Mouse (Mus musculus) thymus, postnatal 36 days (tissue): Measurements from ENCODE around the gene Slc9a9.

Source experiments
- DNase-seq, 2 experiments: peaks; one replicate each; pipeline ENCODE4 v3.0.0; 2022; ENCODE audit warnings: mixed read lengths in 2 of 2

The Slc9a9 gene

DNA sequence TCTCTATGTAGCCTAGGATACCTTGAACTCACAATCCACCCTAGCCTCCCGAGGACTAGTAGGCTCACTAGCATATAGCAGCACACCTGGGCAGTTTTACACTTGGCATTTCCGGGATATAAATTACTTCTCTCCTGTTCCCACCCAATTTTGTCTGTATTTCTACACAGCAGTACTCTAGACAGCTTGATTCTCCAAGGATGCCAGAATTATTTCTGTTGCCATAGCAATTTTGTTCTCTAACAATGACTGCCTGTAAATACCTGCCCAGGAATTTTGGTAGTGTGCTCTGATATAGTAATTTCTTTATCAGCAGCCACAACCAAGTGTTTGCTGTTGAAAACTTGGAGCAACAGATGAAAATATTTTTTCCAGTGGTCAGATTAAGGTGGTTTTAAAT is 16.7 kb downstream of the Slc9a9 start:
- no peak for DNase-seq

DNA sequence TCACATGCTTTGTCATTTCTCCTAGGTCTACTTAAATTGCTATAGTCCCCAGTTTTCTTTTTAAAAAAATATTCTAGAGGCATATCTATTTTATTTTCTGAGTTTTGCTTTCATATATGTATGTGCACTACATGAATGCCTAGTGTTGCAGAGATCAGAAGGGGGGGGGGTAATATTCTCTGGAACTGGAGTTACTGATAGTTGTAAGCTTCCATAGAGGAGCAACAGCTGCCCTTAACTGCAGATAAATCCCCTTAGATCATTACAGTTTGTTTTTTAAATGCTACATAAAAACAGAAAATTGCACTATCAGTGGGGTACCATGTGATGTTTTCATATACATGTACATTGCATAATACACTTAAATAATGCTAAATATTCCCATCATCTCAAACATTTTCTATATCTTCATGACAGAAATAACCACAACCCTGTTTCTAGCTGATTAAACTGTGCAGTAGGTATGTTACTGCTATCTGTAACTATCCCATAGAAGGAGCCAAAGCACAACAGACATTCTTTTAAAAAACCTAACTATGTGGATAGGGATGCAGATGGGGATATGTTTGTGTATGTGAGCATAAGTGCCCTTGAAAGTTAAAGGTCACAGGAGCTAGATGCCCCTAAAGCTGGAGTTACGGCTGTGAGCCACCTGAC is 17.6 kb downstream of the Slc9a9 start:
- no peak for DNase-seq

DNA sequence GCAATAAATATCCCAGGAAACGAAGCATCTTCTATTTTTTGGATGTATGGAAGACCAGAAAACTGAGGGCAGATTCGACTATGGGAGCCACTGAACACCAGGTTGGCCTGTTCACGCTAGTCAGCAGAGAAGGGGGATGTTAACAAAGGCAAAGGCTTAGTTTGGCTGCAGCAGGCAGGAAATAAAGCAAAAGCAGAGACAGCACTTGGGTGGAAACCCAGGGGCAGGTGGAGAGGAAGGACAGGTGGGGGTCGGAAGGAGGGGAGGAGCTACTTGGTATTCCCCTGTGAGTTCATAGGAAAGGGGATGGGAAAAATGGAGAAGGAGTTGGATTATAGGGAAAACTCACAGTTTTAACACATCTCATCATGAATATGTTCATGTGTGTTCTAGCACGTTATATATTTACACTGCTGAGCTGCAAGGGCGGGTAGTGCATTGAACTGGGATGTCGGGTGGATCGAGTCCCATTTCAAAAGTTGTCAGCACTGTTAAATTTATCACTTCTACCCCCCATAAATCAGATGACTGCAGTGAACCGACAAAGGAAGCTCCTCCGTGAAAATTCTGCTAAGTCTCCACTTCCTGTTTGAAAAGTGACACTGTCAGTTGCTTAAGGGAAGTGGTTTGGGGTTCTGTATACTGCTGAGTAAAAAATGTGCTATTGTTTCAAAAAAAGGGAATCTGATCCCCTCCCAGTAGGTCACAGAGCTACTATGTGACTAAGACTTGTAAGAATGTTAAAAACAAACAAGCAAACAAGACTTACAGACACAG is 21.8 kb downstream of the Slc9a9 start:
- peak; percentile 56 to 69 for DNase-seq

DNA sequence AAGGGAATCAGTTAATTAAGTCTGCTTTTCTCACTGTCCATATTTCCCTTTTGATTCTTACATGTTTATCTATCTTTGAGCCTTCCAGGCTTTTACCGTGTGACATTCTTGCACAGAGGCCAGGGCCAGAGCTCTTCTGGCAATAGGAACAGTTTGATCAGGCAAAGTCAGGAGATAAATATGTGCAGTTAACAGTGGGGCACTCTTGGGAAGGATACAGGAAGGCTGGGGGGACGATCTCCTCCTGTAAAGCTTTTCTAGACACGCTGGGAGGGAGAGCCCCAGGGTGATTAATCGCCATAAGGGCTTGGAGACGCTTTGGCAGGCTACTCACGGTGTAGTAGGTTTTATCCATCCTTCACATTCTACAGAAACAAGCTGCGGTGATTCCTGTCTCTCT is 22.4 kb downstream of the Slc9a9 start:
- no peak for DNase-seq

DNA sequence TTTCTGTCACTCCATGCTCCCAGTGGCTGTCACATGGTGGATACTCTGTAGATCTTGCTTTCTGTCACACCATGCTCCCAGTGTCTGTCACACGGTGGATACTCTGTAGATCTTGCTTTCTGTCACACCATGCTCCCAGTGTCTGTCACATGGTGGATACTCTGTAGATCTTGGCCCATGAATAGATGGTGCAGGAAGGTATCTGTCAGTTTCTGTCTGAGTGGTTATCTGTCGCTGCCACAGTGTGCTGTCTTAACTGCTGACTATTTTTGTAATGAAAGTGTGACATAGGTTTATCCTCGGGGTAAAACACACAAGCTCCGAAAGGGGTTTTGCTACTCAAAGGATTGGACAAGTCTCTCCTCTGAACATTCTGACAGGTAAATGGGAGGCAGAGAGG is 24.5 kb downstream of the Slc9a9 start:
- DNase-seq = no peak

DNA sequence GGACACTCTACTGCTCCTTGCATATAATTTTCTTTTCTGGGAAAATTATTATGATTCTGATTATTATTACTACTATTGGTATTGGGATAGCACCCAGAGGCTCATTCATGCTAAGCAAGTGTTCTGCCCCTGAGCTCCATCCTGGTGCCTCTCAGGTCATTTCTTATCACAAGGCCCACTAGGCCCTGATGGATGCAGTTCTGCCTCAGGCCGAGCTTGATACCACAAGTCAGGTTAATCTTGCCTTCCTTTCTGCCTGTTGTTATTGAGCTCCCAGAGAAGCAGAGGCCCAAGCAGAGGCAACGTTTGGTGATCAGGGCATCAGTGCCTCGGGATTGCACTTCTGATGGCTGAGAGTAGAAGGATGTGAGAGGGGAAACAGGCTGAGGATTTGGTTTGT is 25.3 kb downstream of the Slc9a9 start:
- no peak for DNase-seq

DNA sequence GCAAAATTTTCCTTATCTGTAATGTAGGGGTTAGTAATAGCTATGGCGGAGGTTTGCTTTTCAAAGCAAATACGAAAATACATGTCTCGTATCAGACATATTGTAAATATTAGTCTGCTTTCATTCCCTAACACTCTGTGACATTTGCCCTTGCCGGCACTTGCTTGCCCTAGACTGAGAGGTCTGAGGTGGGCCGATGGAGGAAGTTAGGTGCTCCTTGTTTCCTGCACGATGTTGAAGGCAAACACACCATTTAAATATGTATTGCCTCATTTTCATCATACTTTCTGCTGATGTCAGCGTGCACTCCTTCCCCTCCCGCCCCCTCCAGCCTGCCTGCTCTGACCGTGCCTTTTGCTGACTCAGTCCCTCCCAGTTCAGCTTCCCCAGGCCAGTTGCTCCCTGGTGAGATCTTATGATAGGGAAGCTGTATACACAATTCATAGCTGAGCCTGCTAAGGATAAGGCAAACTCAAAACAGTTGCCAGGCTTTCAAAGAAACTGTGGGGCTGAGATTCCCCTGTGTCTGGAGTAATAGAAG is 26.9 kb downstream of the Slc9a9 start:
- peak; percentile 23 to 50 for DNase-seq

DNA sequence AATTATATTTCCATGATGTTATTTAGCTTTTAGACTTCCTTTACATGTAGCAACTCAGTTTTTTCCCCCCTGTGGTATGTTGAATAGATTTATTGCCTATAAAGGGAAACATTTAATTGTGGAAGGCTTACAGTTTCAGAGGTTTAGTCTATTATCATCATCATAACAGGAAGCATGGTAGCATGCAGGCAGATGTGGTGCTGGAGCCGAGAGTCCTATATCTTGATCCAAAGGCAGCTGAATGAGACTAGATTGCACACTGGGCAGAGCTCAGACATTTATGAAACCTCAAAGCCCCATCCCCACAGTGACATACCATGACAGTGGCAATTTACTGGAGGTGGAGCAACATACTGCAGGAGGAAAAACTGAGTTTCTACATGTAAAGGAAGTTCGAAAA is 28.5 kb downstream of the Slc9a9 start:
- no peak for DNase-seq

DNA sequence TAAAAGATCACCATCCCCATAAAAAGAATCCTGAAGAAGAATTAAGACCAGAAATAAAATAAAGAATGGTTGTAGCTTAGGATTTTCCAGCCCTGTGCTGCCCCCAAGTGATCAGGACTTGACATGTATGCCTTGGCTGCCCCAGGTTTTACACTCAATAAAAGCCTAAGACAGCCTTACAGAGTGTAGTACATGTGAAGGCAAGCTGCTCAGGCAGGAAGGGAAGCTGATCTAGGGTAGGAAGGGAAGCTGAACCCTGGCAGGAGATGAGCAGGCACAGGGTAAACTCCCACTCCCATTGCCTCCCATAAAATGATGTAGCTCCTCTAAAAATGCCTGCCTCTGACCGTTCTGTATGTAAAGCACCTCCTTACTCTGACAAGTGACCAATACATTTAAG is 30.8 kb downstream of the Slc9a9 start:
- peak; percentile 51 to 57 for DNase-seq

DNA sequence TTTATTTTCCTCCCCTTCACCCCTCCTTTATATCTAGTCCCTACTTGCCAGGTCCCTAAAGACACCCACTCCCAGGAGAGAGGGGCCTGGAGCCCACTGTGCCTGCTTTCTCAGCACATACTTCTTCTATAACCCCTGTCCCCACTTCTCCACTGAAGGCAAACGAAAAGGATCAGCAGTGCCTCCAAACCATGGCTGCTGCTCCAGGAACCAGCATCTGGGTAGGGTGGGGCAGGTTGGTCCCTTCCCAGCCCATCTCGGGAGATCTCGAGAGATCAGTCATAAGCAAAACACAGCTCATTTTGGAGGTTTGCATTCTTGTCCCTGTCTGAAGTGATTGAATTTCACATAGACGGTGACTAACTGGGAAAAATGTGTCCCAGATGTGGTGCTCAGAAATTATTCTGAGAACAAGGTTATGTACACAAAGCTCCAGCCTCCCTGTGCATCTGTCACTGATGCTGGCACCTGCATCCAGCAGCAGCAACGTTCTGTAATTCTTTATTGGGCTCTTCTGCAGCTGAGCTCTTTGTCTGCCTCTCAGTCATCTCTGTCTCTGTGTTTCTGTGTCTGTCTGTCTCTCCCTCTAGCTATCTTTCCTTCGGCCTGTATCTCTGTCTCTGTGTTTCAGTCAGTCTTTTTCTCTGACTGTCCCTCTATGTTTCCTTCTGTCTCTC is 31.6 kb downstream of the Slc9a9 start:
- DNase-seq = no peak

DNA sequence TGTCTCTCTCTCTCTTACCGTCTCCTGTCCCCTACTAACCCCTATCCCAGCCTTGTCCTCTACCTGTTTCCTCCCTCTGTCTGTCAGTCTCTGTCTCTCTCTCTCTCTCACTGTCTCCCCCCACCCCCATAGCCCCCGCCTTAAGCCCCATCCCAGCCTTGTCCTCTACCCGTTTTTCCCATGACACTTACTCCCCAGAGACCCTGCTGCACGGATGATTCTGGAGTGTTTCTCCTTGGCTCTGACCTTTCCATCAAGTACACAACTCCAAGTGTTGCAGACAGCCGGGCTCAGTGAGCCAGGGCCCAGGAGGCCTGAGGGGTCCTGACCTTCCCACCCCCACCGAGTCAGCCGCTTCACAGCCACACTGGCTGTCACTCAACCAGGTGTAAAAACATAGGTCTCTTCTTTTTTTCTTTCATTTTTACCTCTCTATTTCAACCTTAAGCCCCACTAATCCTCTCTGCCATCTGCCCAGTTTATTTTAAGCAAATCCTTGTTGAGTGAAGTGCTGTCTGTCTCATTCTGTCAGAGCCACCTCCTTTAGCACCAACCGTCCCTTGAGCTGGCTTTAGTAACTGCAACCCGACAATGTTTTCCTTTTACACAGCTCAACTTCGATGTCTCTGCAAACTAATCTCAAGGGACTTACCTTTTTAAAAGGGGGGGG is 32.4 kb downstream of the Slc9a9 start:
- DNase-seq = no peak

DNA sequence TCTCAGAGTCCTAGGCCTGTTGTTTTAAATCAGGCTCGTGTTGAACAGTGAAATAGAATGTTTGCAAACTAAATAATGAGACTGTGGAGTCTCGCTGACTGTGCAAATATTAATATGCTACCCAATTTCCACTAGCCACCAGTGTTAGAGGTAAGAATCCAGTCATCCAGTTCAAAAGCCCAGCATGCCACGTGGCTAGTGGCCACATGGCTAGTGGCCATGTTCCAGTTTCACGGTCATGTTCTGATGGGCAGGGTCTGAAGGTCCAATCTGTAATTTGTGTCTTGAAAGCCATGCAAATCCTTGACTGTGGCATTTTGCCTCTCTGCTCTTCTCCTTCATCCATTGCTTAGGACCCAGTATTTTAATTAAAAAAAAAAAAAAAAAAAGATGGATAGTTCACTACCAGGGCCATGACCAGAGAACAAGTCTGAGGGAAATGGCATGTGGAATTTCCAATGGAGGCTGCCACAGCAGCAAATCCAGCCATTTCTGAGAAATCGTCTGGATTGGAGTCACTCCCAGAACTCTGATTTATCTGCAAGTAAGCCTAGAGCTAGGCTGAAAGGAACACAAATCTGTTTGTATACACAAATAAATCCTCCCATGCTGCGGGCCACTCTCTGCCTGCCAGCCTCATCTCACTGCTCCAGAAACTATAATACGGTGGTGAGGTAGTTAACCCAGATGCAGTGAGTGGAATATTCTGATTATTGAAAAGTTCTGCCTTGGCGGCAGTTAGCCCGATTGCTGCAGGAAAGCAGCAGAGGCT is 35.5 kb downstream of the Slc9a9 start:
- no peak for DNase-seq

DNA sequence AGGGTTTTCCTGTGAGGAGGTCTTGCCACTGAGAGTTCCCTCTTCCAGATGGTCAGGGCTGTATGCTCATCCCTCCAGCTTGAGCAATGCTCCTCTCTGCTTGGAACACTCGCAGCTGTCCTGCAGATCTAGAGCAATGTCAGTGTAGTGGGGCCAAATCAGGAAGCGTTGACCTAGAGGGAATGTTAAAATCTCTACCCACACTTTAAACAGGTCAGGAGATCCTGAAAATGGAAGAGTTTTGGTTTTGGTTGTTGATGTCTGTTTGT is 36.0 kb downstream of the Slc9a9 start:
- no peak for DNase-seq

DNA sequence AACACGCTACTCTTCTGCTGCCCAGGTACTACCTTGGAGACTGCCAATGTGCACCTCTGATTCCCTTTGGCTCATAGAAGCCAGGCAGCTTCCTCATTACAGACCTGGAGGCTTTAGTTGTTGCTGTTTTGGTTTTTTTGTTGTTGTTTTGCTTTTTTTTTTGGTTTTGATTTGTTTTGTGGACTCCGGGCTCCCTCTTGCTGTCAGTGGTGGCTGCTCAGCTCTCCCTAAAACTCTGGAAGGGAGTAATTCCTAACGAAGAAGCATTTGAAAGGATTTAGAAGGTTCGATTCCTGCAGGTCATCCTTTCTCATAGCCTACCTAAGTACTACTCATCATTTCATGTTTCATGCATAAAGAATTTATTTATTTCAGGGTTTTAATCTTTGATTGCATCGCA is 42.4 kb downstream of the Slc9a9 start:
- DNase-seq = no peak

DNA sequence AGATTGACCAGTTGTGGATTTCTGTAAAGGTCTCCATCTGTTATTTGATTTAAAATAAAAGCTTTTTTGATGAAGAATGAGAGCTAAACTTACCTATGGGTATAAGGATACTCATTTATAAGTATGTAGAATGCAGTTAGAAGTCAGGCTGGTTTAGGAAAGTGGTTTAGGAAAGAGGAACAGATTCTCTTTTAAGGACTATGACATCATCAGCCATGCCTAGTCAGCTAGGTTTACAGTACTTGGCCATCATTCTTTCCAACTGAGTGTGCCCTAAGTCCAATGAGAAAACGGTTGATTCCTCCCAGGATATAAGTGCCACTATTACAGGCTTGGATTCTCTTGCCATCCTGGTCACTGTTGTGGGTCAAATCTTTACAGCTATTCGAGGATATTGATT is 47.0 kb downstream of the Slc9a9 start:
- DNase-seq = no peak

DNA sequence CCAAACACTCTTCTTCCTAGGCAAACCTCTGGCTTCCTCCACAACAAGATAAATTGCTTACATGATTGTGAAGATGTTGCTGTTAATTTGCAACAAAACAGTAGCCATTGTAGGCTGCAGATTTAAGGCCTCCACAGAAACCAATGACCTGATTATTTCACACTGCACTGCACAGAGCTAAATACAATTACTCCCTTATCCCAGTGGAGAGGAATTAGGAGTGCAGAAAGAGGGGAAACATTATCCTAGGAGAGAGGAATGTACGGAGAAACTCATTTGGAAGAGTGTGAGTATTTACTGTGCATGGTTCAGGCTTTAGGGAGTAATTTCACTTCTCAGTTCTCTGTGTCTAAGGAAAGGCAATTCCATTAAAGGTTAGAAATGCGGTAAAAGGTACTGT is 53.9 kb downstream of the Slc9a9 start:
- DNase-seq = no peak

DNA sequence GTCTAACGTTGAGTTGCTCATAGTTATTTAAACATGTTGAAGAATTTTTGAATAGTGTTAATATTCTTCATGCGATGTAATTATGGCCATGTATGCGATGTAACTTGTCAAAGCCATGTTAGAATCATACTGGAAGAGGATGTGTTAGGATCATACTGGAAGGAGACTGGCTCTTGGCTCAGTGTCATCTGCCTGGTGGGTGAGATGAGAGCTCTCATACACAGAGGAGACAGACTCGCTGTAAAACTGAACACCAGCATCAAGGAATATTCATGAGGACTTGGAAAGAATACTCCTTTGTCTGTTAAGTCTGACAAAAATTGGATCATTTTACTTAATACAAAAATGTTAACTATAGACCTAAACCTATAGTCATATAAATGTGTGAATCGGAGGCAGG is 55.4 kb downstream of the Slc9a9 start:
- DNase-seq = no peak

DNA sequence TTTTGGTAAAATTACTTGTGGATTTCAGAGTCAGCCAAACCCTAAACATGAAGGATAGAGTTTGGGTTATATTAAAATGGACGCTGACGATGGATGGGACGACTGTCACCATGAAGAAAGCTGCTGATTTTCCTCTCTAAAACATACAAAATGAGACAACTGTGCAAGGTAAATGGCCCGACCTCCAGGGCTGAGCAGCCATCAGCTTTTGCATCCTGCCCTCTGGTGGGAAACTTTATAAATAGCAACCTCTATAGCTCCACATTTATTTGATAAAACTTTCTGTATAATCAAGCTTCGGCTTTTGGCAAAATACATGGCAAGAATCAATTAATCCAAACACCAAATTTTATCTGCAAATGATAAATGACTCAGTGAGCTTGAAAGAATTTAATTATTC is 57.7 kb downstream of the Slc9a9 start:
- peak in 1 of 2 experiments; percentile 13 for DNase-seq

DNA sequence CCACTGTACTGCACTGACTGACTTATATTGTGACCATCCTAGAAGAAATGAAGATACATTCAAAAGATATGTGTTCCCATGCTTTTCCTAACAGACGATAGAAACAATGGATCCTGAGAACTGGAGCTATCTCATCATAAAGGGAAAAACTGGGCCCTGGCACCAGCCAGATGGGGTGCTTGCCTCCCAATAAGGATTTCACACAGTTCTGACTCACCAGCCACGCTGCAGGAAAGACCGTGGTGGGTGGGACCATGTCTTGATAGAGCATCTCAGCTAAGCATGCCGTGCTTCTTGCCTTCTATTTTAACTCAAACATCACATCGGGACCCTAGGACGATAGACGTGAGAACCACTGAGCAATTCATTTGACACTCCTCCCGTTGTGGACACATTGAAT is 60.7 kb downstream of the Slc9a9 start:
- DNase-seq = no peak

DNA sequence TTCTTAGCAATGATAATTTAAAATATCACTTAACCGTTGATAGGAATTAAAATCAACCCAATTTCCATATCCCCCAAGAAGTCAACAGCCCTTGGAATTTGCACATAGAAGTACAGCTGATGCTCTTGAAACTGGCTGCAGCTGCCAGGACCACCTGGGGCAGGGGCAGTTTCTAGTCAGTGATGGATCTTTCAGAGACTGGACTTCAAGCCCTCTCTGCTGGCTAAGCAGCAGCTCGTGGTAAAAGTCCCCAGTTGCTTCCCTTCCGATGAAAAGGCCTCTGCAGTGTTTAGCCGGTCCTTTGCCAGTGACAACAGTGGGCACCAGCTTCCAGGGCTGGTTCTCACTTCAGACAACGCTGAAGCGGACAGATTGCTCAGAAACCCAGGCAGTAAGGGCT is 62.4 kb downstream of the Slc9a9 start:
- DNase-seq = no peak

DNA sequence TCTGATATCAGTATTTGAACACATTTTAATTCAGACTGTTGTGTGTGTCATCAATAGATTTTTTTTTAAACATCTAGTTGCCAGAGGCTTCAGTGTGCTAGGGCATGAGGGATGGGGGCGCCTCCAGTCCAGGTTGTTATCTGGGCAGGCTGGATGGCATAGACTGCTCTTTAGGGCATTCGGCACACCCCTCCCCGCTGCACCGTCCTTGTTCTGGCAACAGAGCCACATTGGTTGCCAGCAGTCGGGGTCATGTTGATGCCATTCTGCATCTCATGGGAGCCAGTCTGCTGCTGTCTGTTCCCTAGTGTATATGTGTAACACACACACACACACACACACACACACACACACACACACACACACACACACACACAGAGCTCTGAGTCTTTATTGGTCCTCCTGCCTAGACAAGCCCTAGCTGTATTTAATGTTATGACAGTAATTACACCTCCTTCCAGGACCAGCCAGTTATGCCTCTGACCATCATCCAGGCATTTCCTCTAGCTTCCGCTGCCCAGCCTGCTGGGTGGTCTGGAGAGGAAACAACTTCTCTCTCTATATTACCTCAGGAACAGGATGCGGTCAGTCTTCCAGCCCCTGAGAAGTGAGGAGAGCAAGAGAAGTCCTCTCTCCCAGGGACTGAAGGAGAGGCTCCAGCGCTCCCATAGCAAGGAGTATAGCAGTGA is 63.0 kb downstream of the Slc9a9 start:
- DNase-seq = no peak

DNA sequence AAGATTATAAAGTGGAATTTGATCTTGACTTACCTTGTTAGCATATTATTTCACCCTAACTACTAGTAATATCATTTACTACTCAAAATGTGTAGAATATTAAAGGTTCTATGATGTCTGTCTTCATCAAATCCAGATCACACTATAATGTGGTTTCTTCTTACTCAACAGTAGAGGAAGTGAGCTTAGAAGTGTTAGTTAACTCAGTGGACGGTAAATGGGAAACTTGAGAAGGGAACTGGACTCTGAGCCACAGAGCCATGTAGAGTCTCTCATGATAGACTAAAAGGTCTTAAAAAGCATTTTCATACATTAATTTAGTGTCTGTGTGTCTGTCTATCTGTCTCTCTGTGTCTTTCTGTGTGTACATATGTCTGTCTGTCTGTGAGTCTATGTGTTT is 64.6 kb downstream of the Slc9a9 start:
- no peak for DNase-seq
